Mouse (Mus musculus) c-Kit-positive CD71-negative TER-119-negative erythroid progenitor cells, embryonic 14.5 days (primary cell): ENCODE results near the gene Gna12.

Experiments used
- DNase-seq: peaks from one replicate; pipeline ENCODE4 v3.0.0-alpha.2; 2013; ENCODE audit warnings: low read depth

Gene Gna12

DNA sequence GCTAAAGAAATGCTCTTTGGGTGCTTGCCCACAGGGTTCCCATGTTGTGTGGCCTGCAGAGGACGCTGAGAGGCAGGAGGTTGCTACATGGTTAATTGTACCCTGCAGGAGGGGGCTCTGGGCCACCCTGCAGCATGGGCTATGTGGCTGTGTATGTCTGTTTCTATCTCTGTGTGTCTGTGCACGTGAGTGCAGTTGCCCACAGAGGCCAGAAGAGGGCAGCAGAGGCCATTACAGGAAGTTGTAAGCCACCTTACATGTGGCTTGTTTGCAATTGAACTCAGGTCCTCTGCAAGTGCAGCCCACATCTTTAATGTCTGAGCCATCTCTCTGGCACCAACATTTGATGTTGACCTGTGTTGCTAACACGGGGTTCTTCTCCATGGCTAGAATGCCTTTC, 77.6 kb downstream of the Gna12 start:
- DNase-seq, result no peak

GRCm38 (mm10) chr5:140752041-140752440, 78.2 kb downstream of the Gna12 start:
- no peak for DNase-seq

GRCm38 (mm10) chr5:140750925-140751324, 79.3 kb downstream of the Gna12 start:
- DNase-seq, result no peak

DNA sequence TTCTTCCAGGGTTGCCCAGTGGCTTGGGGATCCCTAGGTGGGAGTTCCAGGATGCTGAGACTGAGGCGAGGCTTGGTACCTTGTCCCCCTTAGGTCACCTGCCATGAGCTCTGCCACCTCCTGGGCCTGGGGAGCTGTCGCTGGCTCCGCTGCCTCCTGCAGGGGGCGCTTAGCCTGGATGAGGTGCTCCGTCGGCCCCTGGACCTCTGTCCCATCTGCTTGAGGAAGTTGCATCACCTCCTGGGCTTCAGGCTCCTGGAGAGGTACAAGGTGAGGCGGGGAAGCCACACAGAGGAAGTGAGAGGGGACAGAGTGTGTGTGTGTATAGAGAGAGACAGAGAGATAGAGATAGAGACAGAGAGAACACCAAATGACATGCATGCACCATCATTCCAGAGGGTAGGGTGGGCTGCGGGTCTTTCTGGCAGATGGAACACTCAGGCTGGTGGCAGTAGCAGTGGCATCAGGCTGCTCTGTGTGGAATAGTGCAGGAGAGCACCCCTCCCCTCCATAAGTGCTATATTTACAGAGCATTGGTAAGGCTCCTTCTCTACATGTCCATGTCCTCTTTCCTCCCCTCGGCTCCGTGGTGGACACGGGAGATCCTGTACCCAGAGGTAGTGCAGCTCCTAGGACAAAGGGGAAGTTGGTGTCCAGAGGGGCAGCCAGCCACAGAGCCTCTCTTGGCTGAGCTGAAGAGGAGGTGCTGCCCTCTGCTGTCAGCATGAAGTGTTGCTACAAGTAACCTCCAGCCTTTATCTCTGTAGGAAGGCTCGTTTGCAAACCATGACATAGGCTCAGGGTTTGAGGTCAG, 81.0 kb downstream of the Gna12 start:
- peak; percentile 76 for DNase-seq

GRCm38 (mm10) chr5:140748425-140748824, 81.8 kb downstream of the Gna12 start:
- DNase-seq, result no peak

GRCm38 (mm10) chr5:140743706-140744131, 86.5 kb downstream of the Gna12 start:
- DNase-seq, result no peak

GRCm38 (mm10) chr5:140741877-140742276, 88.4 kb downstream of the Gna12 start:
- no peak for DNase-seq

- DNase-seq, result no peak
Measured at GRCm38 (mm10) chr5:140741040-140741439, 89.2 kb downstream of the Gna12 start.

- no peak for DNase-seq
Measured at GRCm38 (mm10) chr5:140739813-140740212, 90.4 kb downstream of the Gna12 start.

DNA sequence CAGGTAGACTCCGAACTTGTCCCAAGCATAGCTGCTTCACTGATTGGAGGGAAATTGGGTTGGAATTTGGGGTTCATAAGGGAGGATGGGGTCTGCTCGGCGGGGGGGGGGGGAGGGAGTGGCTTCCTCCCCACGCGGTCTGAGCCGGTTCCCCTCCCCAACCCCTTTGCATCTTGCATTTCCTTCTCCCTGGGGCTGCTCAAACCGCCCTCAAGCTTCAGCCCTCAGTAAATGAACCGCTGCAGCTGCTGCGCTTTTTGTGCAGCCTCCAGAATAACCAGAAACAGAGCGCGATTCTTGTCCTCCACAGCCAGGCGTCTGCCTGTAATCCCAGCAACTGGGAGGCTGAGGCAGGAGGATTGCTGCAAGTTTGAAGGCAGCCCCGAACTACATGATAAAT, 94.1 kb downstream of the Gna12 start:
- DNase-seq, result no peak

DNA sequence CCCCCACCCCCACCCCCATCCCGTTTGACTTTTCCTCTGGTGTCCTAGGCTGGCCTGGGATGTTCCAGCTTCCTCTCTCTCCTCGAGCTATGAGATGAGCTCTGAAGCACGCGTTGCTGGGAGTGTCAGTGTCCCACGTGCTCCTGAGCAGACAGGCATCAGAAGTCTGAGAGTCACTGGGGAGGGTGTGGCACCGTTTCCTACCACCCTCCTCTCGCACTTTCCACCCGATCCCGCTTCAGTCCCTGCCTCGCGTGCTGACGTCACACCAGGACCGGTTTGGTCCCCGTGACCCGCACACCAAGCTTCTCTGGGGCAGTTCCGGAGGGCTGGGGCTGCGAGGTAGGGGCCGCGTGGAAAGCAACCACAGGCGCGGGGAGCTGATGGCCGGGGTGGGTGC, 94.9 kb downstream of the Gna12 start:
- DNase-seq, result no peak

GRCm38 (mm10) chr5:140733336-140733735, 96.9 kb downstream of the Gna12 start:
- DNase-seq, result no peak

GRCm38 (mm10) chr5:140732195-140732594, 98.0 kb downstream of the Gna12 start:
- no peak for DNase-seq

DNA sequence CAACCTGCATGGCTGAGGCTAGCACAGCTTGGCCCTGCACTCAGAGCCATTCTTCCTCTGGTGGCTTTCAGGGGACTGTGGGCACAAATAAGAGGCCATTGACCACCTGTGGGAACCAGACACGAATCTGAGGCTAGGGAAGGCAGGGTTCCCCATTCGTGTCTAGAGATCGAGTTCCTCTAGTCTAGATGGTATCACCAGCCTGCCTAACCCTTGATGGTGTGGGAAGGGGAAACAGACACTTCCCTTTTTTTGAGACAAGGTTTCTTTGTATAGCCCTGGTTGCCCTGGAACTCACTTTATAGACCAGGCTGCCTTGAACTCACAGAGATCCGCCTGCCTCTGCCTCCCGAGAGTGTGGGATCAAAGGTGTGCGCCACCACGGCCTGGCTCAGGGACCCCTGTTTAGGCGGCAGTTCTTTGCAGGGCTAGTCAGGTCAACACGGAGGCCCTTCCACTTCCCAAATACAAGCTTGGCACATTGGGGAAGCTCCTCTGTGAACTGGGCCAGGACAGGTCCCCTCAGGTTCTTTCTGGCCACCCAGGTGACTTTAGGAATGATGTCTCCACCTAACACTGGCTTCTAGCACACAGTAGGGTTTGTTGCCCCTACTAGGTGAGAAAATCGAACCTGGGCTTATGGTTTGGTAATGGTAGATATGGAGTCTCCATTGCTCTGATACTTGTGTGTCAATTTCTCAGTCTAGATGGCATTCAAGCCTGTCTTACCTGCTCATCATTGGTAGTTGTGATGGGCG, 99.0 kb downstream of the Gna12 start:
- no peak for DNase-seq

- DNase-seq, result no peak
Measured at GRCm38 (mm10) chr5:140726946-140727740, 103.1 kb downstream of the Gna12 start.

DNA sequence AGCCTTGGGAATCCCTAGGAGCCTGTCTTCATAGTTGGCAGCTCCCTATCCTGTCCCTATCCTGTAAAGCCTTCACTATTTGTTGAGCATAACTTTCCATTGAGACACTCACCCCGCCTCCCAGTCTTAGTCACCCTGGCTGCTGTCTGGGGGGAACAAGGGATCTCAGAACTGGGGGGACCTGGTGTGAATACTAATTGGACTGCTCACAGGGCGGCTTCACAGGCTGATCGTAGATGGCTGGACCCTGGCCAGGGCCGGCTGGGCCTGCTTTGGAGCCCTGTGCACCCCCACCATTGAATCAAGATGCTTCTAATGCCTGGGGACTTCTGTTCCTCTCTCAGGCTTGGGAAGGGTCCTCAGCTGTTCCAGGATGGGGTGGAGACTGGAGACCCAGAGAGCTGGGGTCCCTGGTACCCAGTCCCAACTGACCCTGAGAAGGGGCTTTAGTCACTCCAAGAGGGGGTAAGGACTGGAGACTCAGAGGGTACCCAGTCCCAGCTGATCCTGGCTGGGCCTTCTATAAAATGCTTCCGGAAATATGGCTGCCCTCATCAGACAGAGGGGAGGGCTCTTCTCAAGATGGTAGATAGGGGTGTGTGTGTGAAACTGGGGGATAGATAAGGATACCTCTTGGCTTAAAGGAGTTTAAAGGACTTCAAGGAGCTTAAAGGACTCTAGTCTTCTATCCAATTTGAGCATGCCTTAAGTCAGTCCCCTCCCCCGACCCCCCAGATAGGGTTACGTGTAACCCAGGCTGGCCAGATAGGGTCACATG, 104.0 kb downstream of the Gna12 start:
- DNase-seq, result no peak

DNA sequence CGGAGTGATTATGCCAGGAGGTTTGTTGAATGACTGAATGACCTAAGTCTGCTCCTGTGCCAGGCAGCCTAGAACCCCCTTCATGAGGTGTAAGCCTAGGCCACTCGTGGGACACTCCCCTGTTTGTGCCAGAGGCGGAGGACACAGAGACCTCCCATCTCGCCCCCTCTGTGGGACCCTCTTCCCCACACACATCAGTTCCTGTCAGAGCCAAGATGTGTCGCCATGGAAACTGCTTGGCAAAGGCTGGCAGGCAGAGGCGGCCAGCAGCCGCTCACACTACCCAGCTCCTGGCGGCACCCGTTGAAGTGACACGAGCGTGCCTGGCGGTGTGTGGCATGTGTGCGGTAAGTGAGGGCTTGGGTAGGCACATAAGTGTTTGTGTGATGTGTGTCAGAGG, 106.4 kb downstream of the Gna12 start, which contains the start of gene Amz1:
Gene Amz1 (plus strand): TSS at position 306 of the 400 bp plus-strand sequence.
- no peak for DNase-seq

- DNase-seq, result no peak
Measured at GRCm38 (mm10) chr5:140722121-140722520, 108.1 kb downstream of the Gna12 start.

GRCm38 (mm10) chr5:140720773-140721172, 109.5 kb downstream of the Gna12 start:
- no peak for DNase-seq

- no peak for DNase-seq
Measured at GRCm38 (mm10) chr5:140711040-140711439, 119.2 kb downstream of the Gna12 start.

DNA sequence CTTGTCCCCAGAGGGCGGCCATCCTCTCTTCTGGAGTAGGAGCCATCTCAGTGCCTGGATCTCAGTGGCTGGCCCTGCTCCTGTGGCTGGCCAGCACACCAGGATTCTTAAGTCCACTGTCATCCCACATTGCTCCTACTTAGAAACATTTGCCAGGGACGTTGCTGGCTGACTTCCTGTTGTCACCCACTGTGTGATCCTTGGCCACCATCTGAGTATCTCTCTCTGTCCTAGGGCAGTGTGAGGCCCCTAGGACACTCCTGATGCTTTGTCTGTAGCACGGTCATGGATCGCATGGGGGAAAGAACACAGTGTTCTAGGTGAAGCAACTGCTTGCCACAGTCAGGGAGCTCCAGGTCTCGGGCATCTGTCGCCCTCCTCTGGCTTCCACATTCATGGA, 119.9 kb downstream of the Gna12 start:
- DNase-seq, result no peak
